Mouse (Mus musculus) layer of hippocampus, adult 8-10 months (tissue): Measurements from ENCODE around the gene Ppp1r12a. TPM values are rescaled to one million over a fixed set of nuclear protein-coding genes. Genes with fewer than 3 reads are reported as not detected.
A peak's percentile ranks its signal among the peaks of the same experiment; 100 is the strongest.
"Not testable (repeated sequence)": the region's sequence is repeated elsewhere in the genome, so short reads cannot be mapped to it uniquely, and the experiment has no call there.

Experiments used
- DNase-seq, 2 experiments: peaks; one replicate each; pipeline ENCODE4 v3.0.0; 2022; ENCODE audit warnings: low spot score in 2 of 2
- total RNA-seq, 4 experiments: library from RNA; stranded (reverse); gene quantifications; 2 replicates each; pipeline ENCODE4 v1.2.4; 2022

Ppp1r12a gene
- total RNA-seq, 4 experiments from 2014 or later: 122 to 140 (median 133) TPM

DNA sequence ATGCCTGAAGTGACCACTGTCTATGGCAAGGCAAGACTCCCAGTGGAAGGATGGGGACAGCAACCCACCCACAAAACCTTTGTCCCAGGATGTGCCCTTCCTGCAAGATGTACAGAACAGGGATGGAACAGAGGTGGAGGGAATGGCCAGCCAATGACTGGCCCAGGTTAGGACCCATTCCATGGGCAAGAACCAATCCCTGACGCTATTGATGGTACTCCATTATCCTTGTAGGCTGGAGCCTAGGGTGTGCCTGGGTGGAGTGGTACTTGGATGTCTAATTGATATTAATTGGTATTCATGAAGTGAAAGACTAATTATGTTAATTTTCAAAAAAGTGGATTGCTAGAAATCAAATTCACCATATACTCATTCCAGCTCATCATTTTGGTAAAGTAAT, 35.5 kb downstream of the Ppp1r12a start:
- DNase-seq: no peak

DNA sequence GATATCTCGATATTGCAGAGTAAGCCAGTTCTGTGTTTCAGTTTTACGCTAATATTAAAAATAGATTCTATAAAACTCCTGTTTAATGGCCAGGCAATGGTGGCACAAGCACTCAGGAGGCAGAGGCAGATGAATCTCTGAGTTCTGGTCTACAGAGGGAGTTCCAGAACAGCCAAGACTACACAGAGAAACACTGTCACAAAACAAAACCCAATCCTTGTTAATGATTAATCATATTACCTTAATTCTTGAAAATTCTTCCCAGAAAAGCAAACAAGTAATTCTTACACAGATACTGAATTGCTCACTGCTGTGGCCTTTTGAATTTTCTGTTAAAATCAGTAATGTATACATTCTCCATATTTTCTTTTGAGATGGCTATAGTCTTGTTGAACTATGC, 37.0 kb downstream of the Ppp1r12a start:
- DNase-seq: no peak

DNA sequence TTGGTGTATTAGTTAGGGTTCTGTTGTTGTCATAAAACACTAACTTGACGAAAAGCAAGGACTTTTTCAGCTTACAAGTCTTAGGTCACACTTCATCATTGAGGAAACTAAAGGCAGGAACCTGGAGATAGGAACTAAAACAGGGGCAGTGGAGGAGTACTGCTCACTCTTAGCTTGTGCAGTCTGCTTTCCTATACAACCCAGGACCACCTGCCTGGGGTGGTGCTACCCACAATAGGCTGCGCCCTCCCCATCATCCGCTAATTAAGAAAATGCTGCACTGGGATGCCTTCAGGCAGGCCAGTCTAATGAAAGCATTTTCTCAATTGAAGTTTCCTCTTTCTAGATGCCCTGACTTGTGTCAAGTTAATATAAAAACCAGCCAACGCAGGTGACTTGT, 40.1 kb downstream of the Ppp1r12a start:
- DNase-seq: no peak

DNA sequence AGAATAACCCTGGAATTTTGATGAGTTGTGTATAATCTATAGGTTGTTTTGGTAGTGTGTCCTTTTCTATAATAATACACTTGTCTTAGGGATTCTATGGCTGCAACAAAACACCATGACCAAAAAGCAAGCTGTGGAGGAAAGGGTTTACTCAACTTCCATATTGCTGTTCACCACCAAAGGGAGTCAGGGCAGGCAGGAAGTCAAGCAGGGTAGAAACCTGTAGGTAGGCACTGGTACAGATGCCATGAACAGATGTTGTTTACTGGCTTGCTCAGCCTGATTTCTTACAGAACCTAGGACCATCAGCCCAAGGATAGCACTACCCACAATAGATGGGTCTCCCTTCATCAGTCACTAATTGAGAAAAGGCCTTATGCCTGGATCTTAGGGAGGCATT, 41.4 kb downstream of the Ppp1r12a start:
- no peak for DNase-seq

DNA sequence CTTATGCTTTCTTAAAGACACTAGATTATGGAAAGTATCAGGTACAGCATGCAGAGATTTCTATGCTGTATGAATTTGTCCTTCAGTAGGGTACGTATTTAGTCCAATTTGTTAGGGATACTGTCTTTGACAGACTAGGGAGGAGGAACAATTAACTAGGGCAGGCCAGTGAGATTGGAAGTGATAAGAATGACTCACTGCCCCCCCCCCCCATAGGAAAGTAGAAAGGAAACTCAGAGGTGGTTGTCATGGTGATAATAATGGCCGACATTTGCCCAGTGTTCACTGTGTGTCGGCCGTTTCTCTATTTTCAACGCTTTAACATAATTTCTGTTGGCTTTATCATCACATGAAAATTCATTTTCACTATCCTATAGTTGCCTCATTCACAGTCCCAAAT, 47.4 kb downstream of the Ppp1r12a start:
- no peak for DNase-seq

DNA sequence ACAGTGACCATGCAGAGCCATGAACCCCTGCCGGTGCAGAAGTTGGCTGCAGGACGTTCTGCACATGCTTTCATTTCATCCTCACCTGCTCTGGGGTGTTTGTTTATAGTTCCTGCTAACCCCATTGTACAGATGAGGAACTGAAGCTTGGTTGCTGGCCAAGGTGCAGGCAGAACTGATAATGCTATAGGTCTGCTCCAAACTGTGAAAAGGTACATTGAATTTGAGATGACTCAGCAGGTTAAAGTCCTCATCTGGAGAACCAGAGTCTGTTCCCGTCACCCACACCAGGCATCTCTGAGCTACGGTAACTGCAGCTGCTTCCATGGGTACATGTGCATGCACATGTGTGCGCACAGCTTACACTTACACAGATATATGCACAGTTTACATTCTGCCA, 62.4 kb downstream of the Ppp1r12a start:
- DNase-seq: no peak

DNA sequence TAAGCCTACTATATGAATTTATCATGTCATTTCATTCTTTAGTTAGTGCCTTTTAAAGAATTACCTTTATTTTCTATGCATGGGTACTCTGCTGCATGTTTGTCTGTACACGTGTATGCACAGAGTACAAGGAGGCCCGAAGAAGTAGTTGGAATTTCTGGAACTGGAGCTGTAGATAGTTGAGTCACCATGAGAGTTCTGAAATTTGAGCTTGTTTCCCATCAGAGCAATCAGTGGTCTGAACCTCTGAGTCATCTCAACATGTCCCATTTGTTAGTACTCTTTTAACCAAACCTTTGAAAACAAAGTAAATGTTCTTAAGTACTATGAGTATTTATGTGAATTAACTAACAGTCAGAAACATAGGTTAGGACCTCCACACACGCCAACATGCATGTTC, 75.1 kb downstream of the Ppp1r12a start:
- DNase-seq: no peak

DNA sequence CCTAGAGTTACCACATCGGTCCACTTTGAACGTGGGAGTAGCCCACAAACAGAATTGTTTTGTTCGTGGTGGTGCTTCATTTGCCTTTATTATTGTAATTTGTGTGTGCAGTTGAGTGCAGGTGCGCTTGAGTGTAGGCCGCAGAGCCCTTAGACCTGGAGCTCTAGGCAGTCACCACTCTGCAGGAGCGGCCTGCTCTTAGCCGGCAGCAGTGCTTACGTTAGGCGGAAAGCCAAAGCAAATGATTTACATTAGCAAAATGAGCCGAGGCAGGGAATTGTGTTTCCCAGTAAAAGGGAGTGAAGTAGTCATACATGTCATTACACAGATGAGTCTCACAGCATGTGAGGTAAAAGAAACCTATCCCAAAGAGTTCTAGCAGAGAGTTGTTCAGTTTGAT, 77.1 kb downstream of the Ppp1r12a start:
- DNase-seq: no peak

DNA sequence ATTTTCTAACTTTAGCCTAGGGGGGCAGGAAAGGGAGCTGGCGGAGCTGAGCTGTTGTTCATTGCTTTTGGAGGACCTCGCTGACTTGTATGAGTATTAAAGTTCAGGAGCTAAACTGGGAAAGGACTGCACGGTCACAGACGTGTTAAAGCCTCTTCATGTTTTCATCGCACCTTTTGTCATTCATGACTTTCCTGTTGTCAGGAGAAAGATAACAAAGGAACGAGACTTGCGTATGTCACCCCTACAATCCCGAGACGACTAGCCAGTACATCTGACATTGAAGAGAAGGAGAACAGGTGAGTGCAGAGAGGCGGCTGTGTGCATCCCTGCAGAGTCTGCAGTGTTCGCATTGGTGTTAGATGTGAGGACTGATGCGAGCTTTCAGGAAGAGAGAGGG, 88.7 kb downstream of the Ppp1r12a start:
- no peak for DNase-seq

DNA sequence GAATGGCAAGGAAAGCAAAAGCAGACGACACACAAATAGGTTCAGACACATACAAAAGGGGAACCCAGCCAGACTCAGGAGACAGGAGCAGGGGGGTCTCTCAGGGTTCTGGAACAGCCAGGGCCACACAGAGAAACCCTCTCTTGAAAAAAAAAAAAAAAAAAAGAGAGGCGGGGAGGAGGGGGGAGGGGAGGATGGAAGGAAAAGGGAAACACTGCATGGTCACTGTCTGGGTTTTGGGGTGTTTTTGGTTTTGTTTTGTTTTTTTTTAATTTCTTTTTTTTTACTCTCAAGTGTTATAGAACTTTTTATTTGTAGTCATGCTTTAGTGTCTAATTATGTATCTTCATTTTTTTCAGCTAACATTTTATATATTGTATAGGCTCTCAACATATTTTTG, 89.2 kb downstream of the Ppp1r12a start:
- DNase-seq: no peak

DNA sequence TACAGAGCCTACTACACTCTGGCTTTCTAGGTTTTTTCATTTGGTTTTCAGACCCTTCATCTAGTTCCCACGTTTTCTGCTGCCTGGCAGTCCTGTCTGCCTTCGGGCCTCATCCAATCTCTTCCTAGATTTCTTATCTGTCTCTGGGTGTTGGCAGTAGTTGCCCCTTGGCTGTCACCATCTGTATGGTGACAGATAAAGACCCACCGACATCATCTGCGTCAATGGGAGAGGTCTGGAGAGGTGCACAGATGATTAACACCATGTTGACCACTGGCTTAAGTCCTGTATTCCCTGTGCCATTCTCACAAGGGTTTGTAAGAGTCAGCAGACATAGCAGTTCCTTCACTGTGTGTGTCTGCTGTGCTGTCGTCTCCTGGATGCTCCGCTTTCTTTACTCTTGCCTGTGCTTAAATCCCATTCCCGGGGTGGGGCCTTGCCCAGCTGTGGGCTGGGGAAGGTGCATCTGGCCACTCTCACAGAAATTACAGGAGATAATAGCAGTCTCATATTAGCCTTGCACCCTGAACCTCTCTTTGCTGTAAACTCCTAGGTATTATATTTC, 93.9 kb downstream of the Ppp1r12a start:
- no peak for DNase-seq

DNA sequence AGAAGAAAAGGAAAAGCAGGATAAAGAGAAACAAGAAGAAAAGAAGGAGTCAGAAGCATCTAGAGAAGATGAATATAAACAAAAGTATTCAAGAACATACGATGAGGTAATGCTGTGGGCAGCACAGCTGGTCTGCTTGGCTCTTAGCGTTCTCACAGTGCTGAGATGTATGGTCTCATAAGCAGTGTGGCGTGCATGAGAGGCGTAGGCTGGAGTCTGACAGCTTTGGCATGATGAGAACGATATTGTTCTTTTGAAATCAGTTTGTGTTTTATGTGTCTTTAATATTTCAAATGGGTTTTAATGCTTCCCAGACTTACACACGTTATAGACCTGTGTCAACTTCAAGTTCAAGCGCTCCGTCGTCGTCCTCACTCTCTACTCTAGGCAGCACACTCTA, 98.9 kb downstream of the Ppp1r12a start:
- DNase-seq: peak; percentile 36 to 46

DNA sequence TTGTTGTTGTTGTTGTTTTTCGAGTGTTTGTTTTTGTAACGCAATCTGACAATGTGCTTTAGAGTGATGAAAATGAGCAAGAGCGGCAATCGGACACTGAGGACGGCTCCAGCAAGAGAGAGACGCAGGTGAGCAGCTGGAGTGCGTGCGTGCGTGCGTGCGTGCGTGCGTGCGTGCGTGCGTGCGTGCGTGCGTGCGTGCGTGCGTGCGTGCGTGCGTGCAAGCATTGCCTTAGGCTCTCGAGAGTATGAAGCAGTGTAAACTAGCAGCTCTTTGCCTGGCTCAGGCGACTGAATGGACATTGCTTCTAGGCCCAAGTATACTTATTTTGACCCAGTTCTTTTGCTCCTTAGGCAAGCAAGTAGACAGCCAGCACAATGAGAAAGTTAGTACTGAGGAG, 102.6 kb downstream of the Ppp1r12a start:
- DNase-seq: no peak

DNA sequence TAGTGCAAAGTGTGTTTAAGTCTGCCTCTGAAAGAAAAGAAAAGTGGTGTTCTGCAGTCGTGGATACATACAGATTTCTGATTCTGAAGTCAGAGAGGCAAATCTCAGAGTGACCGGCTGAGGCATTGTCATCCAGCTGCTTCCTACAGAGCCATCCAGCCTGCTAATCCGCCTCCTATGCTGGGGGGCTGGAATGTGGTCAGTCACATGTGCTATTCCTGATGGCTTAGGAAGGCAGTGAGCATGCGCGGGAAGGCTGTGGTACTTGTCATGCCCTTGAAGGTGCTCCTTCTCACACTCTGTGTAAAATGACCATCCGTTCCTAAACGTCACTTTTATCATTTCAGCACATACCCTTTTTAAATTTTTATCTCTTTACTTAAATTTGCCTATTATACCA, 109.2 kb downstream of the Ppp1r12a start:
- no peak for DNase-seq

DNA sequence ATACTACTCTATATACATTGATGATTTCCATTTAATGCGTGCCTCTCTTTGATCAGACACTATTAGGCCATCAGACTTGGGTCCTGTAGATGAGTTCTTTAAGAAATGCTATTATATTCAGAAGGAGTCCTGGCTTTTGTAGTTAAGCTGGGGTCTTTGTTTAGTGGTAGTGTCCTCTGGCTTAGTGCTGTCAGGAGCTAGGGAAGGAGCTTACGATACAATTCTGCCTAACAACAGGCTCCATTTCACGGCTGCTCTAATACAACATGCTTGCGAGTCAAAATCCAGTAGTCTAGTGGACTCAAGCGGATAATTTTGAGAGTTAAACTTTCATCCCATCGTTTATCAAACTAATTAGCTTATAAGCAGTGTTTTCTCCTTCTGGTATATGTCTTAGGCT, 114.7 kb downstream of the Ppp1r12a start:
- no peak for DNase-seq

DNA sequence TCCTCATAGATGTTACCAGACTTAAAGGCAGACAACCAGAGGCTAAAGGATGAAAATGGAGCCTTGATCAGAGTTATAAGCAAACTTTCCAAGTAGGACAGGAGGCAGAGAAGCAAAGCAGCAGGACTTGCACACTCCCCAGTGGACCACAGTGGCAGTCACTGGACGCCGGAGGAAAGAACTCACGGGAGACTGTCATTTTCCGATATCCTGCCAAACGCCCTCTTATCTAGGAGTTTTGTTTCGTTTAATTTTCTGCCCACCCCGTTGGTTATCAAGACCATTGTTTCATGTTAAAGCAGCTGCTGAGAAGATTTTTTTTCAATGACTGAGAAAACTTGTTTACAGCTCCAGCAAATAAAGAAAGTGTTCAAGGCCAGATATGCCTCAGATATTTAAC, 115.2 kb downstream of the Ppp1r12a start:
- no peak for DNase-seq

DNA sequence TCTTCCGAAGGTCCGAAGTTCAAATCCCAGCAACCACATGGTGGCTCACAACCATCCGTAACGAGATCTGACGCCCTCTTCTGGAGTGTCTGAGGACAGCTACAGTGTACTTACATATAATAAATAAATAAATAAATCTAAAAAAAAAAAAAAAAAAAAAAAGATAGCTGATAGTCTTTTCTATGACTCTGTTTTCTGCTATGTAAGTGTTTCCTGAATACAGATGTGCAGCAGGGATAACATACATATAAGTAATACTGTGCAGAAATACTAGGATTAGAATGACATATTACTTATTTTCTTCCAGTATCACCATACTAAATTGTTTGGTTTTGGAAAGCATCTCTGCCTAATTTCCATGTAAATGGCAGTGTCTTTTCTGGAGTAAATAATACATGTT, 119.1 kb downstream of the Ppp1r12a start:
- DNase-seq: not testable (repeated sequence)

DNA sequence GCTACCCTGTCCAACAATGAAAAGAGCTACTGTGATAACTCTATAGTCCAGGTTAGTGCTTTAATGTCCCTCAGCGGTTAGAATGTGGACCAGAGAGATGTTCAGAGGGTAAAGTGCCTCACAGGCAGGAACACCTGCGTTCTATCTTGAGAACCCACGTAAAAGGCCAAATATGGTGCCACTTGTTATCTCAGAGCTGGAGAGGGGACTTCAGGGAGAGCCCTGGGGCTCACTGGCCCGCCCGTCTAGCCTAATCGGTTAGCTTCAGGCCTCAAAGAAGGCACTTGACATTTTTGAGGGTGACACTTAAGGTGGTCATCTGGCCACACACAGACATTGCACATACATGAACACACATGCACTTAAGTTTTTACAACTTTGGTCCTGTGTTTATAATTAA, 120.4 kb downstream of the Ppp1r12a start:
- no peak for DNase-seq

DNA sequence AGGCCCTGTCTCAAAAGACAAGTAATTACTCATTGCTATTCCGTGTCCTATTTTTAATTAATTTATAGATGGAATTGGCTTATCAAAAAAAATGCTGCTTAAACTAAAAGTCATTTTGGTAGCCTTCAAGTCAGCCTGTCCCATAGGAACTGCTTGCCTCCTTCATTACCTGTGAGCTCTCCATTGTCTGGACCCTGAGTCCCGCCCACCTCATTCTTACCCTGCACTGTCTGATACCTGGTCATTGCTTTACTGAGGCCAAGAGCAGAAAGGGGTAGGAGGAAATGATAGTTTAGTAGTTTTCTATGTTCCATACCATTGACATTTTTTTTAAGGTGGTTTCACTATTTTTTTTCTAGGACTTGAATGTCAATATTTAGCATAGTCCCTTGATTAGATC, 121.4 kb downstream of the Ppp1r12a start:
- no peak for DNase-seq

DNA sequence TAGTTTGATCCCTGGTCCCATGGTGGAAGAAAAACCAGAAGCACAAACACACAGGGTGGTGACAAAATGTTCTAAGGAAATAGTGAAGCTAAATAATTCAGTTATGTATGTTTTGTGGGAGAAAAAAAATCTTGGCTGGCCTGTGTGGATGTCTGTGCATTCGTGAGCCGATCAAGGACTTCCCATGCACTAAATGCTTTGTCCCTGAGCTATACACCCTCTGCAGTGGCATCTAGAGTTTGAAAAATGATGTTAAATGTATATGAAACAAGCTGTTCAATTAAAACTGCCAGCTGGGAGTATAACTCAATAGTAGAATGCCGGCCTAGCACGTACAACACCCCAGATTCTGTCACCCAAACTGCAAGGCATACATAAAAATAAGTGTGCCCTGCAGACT, 121.8 kb downstream of the Ppp1r12a start:
- no peak for DNase-seq

DNA sequence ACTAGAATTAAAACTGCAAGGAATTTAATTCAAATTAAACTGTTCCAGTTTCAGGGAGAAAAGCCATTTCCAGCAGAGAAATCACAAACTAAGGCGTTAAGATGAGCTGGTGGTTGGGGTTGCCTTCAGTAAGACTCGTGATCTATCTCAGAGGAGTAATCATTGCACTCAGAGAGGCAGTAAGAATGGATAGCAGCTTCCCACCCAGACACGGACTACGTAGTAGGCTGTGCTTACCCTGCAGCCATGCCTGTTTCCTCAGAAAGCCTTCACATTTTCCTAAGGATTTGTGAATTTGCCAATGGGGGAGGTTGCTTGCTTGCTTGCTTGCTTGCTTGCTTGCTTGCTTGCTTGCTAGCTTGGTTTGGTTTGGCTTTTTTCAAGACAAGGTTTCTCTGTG, 122.5 kb downstream of the Ppp1r12a start:
- DNase-seq: no peak

DNA sequence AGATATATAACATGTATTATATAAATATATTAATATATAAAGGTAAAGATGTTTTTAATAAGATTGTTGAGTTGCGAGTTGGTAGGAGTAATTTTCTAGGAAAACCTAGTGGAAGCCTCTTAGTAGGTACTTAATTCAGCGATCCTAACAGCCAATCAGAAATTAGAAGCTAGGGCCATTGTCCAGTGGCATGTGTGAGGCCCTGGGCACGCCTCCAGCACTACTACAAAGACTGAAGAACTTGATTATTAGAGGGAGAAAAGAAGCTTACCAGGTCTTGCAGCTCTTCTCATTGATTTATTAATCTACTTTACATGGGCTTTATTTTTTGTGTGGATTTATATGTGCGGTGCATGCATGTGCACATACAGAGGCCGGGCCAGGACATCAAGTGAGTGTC, 123.0 kb downstream of the Ppp1r12a start:
- no peak for DNase-seq

DNA sequence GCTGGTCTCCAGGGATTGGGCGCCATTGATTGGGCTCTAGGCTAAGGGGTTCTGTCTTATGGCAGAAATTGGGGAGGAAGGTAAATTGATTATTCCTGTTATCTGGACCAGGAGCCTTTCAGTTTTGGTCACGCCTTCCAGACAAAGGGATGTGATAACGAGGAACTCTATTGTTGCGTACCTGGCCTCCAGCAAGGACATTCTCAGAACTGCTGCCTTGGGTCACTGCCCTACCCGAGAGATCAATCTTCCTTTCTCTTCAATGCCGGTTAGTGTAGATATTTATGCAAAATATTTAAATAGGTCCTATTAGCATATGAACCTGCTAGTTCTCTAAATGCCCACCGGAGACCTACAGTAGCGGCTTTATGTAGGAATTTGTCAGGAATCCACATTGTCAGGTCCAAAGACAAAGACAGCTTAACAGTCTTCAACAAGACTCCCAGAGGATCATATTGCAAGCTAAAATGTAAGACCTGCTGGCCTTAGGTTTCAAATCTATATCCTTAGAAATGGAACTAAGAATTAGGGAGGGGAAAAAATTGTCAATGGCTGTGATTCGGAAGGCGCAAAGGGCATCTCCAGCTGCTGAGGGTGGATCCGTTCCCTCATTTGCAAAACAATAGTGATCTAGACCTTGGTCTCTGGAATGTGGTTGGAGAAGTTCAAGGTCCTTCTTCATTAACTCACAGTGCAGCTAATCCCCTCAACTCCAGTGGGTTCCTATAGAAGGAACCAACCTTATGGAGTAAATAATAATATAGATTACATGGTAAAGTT, 124.9 kb downstream of the Ppp1r12a start:
- no peak for DNase-seq

DNA sequence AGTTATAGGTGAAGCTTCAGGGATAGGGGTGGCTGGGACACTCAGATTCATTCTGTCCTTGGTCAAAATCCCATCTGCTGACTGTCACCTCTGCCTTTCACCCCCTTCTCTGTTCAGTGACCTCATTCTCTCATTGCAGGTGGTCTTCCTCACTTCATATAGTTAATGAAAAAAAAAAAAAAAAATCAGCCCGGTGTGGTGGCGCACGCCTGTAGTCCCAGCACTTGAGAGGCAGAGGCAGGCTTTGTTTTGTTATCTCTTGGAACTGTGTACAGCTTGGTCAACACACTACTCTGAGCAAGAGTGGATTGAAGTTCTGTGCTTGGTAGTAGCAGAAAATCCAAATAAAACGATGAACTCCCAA, 125.4 kb downstream of the Ppp1r12a start:
- DNase-seq: no peak
